Mouse (Mus musculus) limb, embryonic 11.5 days (tissue): Measurements from ENCODE around the gene Shb. TPM values are rescaled to one million over a fixed set of nuclear protein-coding genes. Genes with fewer than 3 reads are reported as not detected.

Source experiments
- ATAC-seq: fragments of 200-750 bp; cut with Nextera tagmentation; 2 replicates; pipeline ENCODE4 v1.8.0; 2017; ENCODE audit warnings: low read depth; ENCODE audit not compliant: insufficient number of reproducible peaks, low FRiP score, low TSS enrichment
- DNase-seq: peaks from one replicate; pipeline ENCODE4 v3.0.0-alpha.2; 2015; ENCODE audit warnings: low spot score
- H3K27ac ChIP-seq: fragments of 300-500 bp; sonication (generic); replicated peaks from 2 replicates; pipeline ENCODE4 v1.5.1; 2014; ENCODE audit warnings: low read depth, mild to moderate bottlenecking, low read length
- H3K27me3 ChIP-seq: fragments of 300-500 bp; sonication (generic); 2 replicates; pipeline ENCODE4 v1.6.1; 2014; ENCODE audit warnings: mild to moderate bottlenecking, low read length, mixed read lengths; ENCODE audit not compliant: control insufficient read depth, insufficient read depth
- H3K36me3 ChIP-seq: fragments of 300-500 bp; sonication (generic); 2 replicates; pipeline ENCODE4 v1.6.1; 2014; ENCODE audit warnings: mild to moderate bottlenecking, low read length, moderate library complexity, mixed read lengths; ENCODE audit not compliant: control insufficient read depth, insufficient read depth
- H3K4me1 ChIP-seq: fragments of 300-500 bp; sonication (generic); 2 replicates; pipeline ENCODE4 v1.6.1; 2014; ENCODE audit warnings: low read length, mixed read lengths; ENCODE audit not compliant: control insufficient read depth, insufficient read depth
- H3K4me2 ChIP-seq: fragments of 300-500 bp; sonication (generic); 2 replicates; pipeline ENCODE4 v1.6.1; 2014; ENCODE audit warnings: low read depth, mild to moderate bottlenecking, moderate library complexity; ENCODE audit not compliant: severe bottlenecking
- H3K4me3 ChIP-seq: fragments of 300-500 bp; sonication (generic); 2 replicates; pipeline ENCODE4 v1.5.1; 2014; ENCODE audit warnings: low read depth, low read length
- H3K9ac ChIP-seq: fragments of 300-500 bp; sonication (generic); 2 replicates; pipeline ENCODE4 v1.6.1; 2014; ENCODE audit warnings: mild to moderate bottlenecking, low read length
- H3K9me3 ChIP-seq: fragments of 300-500 bp; sonication (generic); 2 replicates; pipeline ENCODE4 v1.6.1; 2016; ENCODE audit warnings: low read length; ENCODE audit not compliant: control insufficient read depth
- WGBS: fragments of 180-500 bp; shearing (Covaris S2); extraction: QIAGEN DNeasy Blood & Tissue Kit; methylation state at CpG from one replicate; pipeline ENCODE4 v1.1.7; 2014; 5-methylcytosine and 5-hydroxymethylcytosine counted together
- polyA plus RNA-seq: library from polyadenylated mRNA; unstranded; fragments of >200 nt; fragmentation: Nextera tagmentation; extraction: Ambion mirVana; gene quantifications from 2 replicates; pipeline ENCODE4 v1.2.1, GENCODE M21; 2014

The Shb gene
- polyA plus RNA-seq, 1 experiment from 2014 or later = 6.4 TPM

GRCm38 (mm10) chr4:45444813-45445212, 87.5 kb downstream of the Shb start:
- H3K36me3 ChIP-seq = no peaks in the 10 kb centered on the region
- H3K4me3 ChIP-seq = no peak overlapping the region
- ATAC-seq (0 out of 2 replicates have a peak, but pooled peaks have one; percentile 19), DNase-seq (no peak)
- 50% methylated on average over 4 of the region's 4 CpGs for WGBS
- no peak overlapping the region for H3K27ac ChIP-seq
- no peaks in the 10 kb centered on the region for H3K27me3 ChIP-seq
- peaks cover 8% of the 10 kb centered on the region for H3K4me1 ChIP-seq
- no peaks in the 10 kb centered on the region for H3K9me3 ChIP-seq
- no peak overlapping the region for H3K9ac ChIP-seq
- H3K4me2 ChIP-seq = no peak overlapping the region

GRCm38 (mm10) chr4:45443652-45444051, 88.6 kb downstream of the Shb start:
- Histone ChIP-seq H3K9me3 (no peaks in the 10 kb centered on the region), H3K27me3 (no peaks in the 10 kb centered on the region), H3K27ac (no peak overlapping the region), H3K9ac (no peak overlapping the region), H3K4me2 (no peak overlapping the region), H3K4me1 (peaks cover 15% of the 10 kb centered on the region), H3K36me3 (no peaks in the 10 kb centered on the region), H3K4me3 (no peak overlapping the region)
- DNase-seq (no peak), ATAC-seq (no peak)
- 73% methylated on average over 7 of the region's 7 CpGs for WGBS

- Histone ChIP-seq H3K4me3 (no peak overlapping the region), H3K27me3 (no peaks in the 10 kb centered on the region), H3K27ac (no peak overlapping the region), H3K36me3 (no peaks in the 10 kb centered on the region), H3K9ac (no peak overlapping the region), H3K9me3 (no peaks in the 10 kb centered on the region), H3K4me2 (no peak overlapping the region), H3K4me1 (peaks cover 22% of the 10 kb centered on the region)
- DNase-seq = no peak
- no peak for ATAC-seq
- 60% methylated on average over 3 of the region's 3 CpGs for WGBS
Observed at GRCm38 (mm10) chr4:45442237-45442636, 90.0 kb downstream of the Shb start.

- 77% methylated on average over 1 of the region's 1 CpGs for WGBS
- Histone ChIP-seq H3K4me2 (no peak overlapping the region), H3K36me3 (no peaks in the 10 kb centered on the region), H3K9me3 (no peaks in the 10 kb centered on the region), H3K4me3 (no peak overlapping the region), H3K27ac (no peak overlapping the region), H3K9ac (no peak overlapping the region), H3K27me3 (no peaks in the 10 kb centered on the region), H3K4me1 (peaks cover 27% of the 10 kb centered on the region)
- no peak for DNase-seq
- no peak for ATAC-seq
Observed at GRCm38 (mm10) chr4:45441778-45442177, 90.5 kb downstream of the Shb start.

GRCm38 (mm10) chr4:45439281-45439680, 93.0 kb downstream of the Shb start:
- Histone ChIP-seq H3K4me1 (peaks cover 51% of the 10 kb centered on the region), H3K27me3 (no peaks in the 10 kb centered on the region), H3K27ac (no peak overlapping the region), H3K4me2 (no peak overlapping the region), H3K36me3 (no peaks in the 10 kb centered on the region), H3K4me3 (no peak overlapping the region), H3K9ac (no peak overlapping the region; the same call in 1 of the 2 replicates), H3K9me3 (no peaks in the 10 kb centered on the region)
- peak; percentile 67 for DNase-seq
- WGBS = 7% methylated on average over 5 of the region's 5 CpGs
- no peak for ATAC-seq

GRCm38 (mm10) chr4:45437010-45437409, 95.3 kb downstream of the Shb start:
- H3K4me2 ChIP-seq = no peak overlapping the region
- no peak for DNase-seq
- WGBS = 37% methylated on average over 3 of the region's 3 CpGs
- H3K9ac ChIP-seq = no peak overlapping the region
- H3K4me1 ChIP-seq = peaks cover 65% of the 10 kb centered on the region
- H3K27me3 ChIP-seq = no peaks in the 10 kb centered on the region
- H3K36me3 ChIP-seq = no peaks in the 10 kb centered on the region
- no peak overlapping the region for H3K27ac ChIP-seq
- ATAC-seq = 0 out of 2 replicates have a peak, but pooled peaks have one; percentile 18
- no peak overlapping the region for H3K4me3 ChIP-seq
- no peaks in the 10 kb centered on the region for H3K9me3 ChIP-seq

GRCm38 (mm10) chr4:45436383-45436913, 95.8 kb downstream of the Shb start:
- H3K27me3 ChIP-seq = no peaks in the 10 kb centered on the region
- H3K9ac ChIP-seq = no peak overlapping the region
- DNase-seq (no peak), ATAC-seq (no peak)
- no peaks in the 10 kb centered on the region for H3K36me3 ChIP-seq
- no peak overlapping the region for H3K4me2 ChIP-seq
- no peak overlapping the region for H3K4me3 ChIP-seq
- H3K9me3 ChIP-seq = no peaks in the 10 kb centered on the region
- H3K4me1 ChIP-seq = peaks cover 69% of the 10 kb centered on the region
- WGBS = 45% methylated on average over 7 of the region's 7 CpGs
- no peak overlapping the region for H3K27ac ChIP-seq

GRCm38 (mm10) chr4:45435899-45436298, 96.4 kb downstream of the Shb start:
- 60% methylated on average over 2 of the region's 2 CpGs for WGBS
- no peak overlapping the region for H3K27ac ChIP-seq
- DNase-seq (no peak), ATAC-seq (no peak)
- no peaks in the 10 kb centered on the region for H3K36me3 ChIP-seq
- H3K9me3 ChIP-seq = no peaks in the 10 kb centered on the region
- H3K4me3 ChIP-seq = no peak overlapping the region
- no peaks in the 10 kb centered on the region for H3K27me3 ChIP-seq
- H3K9ac ChIP-seq = no peak overlapping the region
- H3K4me1 ChIP-seq = peaks cover 69% of the 10 kb centered on the region
- no peak overlapping the region for H3K4me2 ChIP-seq

GRCm38 (mm10) chr4:45434681-45435080, 97.6 kb downstream of the Shb start:
- Histone ChIP-seq H3K9me3 (no peaks in the 10 kb centered on the region), H3K27me3 (no peaks in the 10 kb centered on the region), H3K36me3 (no peaks in the 10 kb centered on the region), H3K9ac (no peak overlapping the region), H3K4me1 (peaks cover 65% of the 10 kb centered on the region), H3K4me3 (no peak overlapping the region), H3K27ac (no peak overlapping the region), H3K4me2 (no peak overlapping the region)
- WGBS = 76% methylated on average over 4 of the region's 4 CpGs
- ATAC-seq (no peak), DNase-seq (no peak)
